Mouse (Mus musculus) layer of hippocampus, adult 11-12 months (tissue): ENCODE results near the gene Bsx.

ENCODE experiments used
- DNase-seq: peaks from one replicate; pipeline ENCODE4 v3.0.0; 2022; ENCODE audit warnings: low spot score

Bsx gene

DNA sequence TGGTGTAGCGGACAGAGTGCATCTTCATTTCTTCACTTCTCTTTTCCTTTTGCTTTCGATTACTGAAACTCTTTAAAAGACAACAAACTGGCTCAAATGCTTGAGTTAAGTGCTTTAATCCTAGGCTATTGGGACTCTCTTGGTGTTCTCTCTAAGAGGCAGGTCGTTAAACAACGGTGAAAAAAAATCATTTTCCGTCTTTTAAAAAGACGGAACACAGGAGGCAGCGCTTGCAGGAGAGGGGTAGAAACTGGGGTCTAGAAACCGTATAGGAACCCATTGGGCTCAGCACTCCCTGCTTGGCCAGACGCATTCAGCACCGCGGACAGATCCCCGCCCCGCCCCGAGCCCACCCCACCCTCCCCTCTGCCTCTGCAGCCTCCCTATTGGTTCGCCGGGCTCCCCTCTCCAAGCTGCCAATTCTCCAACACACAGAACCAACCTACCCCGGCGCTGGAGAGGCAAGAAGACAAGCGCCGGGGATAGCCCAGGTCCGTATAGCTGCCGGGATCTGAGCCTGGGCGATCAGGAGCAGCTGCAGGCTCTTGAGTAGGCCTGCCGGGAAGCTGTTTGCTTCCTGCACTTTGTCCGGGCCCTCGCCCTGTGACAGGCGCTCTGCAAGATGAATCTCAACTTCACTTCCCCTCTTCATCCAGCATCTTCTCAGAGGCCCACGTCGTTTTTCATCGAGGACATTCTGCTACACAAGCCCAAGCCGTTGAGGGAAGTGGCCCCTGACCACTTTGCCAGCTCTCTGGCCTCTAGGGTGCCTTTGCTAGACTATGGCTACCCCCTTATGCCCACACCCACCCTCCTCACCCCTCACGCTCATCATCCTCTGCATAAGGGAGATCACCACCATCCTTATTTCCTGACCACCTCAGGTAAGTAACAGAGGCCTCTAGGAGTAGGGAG lies at the start of gene Bsx:
Gene Bsx, plus strand, starts transcription at position 572 of the 915 bp plus-strand sequence.
- no peak for DNase-seq

DNA sequence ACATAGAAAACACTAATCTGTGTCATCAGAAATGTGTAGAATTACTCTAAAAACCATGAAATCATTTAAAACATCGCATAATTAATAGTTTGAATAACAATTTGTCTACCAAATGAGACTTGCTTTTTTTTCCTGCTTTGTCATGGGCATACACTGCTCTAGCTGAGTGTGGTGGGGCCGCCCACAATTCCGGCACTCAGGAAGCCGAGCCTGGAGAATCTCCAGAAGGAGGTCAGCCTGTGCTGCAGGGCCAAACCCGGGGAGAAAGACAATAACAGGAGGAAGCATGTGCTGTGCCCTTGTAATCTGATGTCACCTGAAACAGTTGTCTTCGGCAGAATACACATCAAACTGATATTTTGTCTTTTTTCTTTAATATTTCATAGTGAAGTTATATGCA lies 48.3 kb upstream of the Bsx start:
- DNase-seq: no peak

DNA sequence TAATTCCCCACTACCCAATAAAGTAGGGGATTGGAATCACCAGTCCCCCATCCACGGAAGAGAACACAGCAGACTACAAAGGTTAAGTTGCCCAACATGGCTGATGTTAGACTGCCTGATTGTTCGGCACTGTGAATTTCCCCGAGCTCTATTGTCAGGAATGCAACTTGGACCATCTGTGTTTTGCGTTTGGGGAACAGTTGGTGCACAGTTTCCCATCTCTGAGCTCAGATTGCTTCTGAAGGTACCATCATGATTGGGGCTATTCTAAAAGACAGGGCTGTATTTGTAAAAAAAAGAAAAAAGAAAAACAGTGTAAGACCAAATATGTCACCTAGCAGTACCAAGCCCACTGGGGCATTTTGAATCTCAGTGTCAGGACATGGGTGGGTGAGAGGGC lies 46.6 kb upstream of the Bsx start:
- DNase-seq: no peak

DNA sequence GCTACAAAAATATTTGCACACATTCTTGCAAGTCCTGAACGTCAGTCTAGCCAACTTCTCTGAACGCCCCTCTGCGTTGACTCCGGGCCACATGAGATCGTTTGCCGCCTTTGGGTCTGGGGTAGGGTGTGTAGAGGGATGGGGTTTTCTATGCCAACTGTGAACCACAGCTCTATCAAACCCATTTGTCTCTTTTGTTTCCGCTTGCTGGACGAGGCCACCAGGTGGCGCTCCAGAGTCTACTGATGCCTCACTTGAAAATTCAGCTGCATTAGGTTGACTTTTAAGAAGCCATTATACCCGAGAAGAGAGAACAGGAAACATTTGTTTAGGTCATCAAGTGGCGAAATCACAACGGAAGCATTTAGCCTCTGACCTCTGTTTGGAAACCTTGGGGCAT lies 39.4 kb upstream of the Bsx start:
- peak; percentile 83 for DNase-seq

DNA sequence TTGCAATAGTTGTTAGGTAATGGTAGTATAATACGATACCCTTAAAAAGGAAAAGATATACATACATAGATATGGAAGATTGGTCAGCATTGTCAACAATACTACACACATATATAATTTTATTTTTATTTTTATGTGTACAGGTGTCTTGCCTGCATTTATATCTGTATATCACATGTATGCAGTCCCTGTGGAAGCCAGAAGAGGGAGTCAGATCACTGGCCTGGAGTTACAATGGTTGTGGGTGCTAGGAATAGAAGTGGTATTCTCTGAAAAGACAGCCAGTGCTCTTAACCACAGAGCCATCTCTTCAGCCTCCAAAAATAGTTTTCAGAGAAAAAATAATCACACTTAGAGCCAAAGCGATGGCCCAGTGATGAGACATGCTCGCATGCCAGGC lies 37.2 kb upstream of the Bsx start:
- no peak for DNase-seq

DNA sequence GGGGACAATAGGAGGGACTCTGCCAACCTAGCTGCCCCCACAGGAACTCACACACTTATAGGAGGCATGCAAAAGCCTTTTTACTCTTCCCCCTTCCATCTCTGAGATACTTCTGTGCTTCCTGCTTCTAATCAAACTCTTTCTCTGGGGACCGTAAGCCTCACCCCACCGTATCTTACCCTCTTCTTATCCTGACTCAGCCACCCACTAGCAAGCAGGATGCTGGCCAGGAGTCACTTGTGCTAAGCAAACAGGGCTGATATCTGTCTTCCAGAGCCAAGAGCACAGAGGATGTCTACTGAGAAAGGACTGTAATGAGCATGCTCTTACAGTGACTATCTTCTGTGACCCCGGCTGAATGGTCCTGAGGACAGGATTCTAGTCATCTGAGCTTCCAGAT lies 34.3 kb upstream of the Bsx start:
- no peak for DNase-seq

DNA sequence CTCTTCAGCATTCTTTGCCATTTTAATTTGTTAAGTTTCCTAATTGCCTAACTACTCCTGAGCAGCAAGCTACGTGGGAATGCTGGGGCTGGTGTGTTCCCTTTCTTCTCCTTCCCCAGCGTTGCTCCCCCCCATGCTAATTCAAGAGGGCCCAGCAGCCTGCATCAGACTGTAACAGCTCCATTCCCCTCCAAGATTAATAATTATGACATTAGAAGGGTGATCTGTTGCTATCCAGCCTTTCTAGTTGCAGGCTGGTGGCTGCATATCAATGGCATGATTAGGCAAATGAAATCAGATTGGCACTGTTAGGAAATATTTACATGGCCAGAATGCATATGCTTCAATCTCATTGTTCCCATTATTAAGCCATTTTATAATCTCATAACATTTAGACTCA lies 22.4 kb upstream of the Bsx start:
- DNase-seq: no peak

DNA sequence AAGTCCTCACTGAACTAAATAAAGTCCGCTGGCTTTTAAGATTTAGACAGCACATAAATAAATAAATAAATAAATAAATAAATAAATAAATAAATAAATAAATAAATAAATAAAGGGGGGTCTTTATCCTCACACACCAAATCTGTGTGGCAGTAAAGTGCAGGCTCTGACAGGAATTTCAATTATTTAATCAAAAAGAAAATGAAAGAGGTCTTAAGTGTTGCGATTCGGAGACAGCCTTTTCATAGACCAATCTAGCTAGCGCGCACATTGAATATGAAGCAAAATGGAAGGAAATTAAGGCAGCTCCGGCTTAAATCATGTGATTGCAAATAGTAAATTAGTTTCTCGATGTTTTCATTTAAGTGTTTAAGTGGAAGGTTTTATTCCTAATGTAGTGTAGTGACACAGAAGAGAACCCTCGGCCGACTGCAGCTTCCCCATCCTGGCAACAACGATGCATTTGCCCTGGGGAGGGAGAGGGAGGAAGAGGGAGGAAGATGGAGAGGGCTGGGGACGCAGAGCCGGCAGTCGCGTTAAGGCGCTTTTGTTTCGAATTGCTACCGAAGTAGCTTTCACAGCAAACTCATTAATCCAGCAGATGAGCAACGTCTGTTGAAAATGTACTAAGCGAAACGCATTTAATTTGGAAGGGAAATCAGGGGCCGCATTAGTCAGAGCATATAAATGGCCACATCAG lies 15.3 kb upstream of the Bsx start:
- DNase-seq: no peak

DNA sequence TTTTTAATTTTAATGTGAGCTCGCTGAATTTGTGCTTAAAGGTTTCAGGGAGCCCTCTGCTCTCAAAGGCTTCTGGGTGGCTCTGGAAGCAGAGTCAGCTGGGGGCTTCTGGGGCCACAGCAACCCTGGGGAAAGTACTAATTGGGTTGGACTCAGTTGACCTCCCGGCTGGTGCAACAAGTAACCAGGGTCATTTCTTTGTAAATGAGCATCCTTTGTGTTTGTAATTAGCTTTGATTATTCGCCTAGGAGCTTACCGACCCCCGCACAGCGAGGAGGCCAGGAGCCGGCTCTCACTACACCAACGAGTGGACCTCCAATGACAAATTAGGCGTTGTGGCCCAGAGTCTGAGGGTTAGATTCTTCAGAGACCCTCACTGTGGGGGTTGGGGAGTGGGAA lies 14.7 kb upstream of the Bsx start:
- DNase-seq: no peak

DNA sequence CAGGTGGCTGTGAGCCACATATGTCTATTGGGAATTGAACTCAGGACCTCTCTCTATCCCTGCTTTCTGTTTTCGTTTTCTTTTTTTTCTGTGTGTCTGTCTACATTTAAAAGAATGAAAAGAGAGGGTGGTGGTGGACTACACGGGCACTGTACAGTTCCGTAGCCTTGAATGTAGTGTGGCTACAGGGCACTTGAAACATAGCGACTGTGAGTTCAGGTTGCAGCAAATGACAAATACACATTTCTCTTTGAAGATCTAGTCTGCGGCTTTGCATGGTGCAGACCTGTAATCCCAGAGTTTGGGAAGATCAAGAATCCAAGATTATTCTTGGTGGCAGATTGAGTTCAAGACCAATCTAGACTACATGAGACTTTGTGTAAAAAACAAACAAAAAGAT lies 3.6 kb upstream of the Bsx start:
- no peak for DNase-seq

DNA sequence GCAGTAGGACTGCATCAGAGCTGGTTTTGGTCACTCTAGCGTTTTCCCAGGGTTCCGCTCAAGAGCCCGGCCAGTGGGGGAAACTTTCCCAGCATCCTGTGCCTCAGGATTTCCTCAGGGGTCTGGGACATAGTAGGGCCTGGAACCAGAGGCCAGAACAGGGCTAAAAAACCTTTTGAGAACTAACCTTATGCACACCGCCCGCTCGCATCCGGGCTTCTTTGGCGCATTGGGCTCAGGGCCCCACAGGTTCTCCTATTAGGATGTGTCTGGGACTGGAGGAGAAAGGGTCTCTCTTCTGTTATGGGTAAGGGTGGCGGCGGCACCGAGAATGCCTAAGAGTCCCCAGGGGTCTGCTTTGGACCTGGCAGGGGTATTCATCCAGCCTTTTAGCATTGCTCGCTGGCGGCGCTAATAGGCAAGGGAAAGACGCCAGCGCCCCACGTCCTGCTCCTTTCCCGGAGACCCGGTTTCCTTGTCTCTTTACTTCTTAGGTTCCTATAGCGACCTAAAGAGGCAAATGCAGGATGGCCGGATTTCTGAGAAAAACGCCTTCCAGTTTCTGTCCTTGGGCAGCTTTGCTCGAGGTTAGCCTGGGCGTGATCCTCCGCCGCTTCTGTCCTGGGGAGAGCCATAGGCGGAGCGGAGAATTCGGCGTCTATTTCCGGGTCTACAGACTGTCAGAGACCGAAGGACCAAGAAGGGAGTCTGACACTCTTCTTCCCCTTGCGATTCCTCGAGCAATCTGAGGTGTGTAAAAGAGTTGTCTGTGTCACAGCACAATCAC lies 2.4 kb upstream of the Bsx start:
- no peak for DNase-seq

DNA sequence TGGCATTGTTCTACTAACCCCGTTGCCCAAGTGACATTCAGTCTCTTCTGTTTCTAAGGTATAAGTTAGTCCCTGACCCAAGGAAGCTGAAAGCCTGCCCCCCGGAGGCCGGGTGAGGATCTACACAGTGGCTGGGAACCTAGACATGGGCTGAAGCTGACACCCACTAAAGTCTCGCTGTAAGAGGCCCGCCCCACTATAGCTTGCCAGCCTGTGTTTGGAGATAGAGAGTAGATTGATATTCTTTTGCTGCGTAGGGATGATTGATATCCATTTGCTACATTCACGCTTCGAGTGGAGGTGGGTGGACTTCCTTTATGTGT lies 1.8 kb upstream of the Bsx start:
- peak; percentile 19 for DNase-seq

DNA sequence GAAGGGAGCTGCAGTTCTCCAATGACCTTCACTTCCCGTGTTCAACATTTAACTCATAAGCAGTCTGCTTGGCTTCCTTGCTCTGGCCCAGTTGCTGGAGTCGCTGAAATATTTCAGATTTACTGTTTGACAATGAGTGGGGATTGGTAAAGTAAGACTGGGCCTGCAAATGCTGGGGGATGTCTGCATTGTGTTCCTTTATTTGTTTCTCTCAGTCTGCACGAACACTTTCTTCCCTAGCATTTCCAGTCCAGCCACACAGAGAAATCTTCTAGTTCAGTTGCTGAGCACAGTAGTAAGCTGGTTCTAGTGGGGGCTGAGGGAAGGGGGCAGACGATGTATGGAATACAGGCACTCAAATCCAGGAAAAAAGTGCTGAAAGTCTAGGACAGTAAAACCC lies 1.0 kb downstream of the Bsx start:
- DNase-seq: no peak

DNA sequence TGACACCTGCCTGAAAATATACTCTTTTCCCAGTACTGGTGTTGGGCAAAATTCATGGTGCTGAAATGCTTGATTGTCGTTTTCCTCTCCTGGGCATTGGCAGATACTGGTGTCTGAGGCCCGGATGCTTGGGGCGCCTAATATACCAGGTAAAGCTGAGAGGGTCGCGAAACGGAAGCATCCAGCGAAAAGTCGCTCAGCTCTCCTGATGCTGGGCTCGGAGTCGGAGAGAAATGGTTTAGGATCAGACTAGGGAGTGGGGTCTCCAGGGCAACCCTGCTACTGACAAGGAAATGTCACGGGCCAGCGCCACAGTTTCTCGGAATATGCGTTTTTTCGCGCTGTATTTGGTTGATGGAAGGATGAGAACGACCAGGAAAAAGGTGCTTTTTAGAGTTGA lies 1.5 kb downstream of the Bsx start:
- DNase-seq: no peak

DNA sequence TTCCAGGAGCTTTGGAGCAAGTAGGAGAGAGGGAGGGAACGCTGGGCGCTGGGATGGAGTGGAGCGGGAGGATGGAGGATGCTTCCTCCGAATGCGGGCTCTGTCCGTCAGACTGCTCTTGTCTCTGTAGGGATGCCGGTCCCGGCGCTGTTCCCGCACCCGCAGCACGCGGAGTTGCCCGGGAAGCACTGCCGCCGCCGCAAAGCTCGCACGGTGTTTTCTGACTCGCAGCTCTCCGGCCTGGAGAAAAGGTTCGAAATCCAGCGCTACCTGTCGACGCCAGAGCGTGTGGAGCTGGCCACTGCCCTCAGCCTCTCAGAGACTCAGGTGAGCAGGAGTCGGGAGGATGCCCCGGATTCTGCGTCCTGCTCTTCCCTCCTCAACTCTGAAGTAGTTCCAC lies 2.2 kb downstream of the Bsx start:
- DNase-seq: no peak

DNA sequence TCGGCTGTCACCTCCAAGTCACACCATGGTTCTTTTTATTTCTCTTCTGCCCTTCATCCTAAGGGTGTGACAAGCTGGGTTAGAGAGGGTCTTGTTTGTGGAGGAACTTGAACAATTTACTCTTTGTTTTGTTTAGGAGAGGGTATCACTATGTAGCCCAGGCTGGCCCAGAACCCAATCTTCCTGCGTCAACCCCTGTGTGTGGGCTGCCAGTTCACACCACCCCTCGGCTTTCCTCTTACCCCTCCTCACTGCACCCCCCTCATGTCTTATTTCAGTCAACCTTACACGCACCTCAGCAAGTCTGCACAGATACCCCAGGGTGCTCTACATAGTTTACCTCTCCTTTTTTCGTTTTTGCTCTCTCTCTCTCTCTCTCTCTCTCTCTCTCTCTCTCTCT lies 2.8 kb downstream of the Bsx start:
- no peak for DNase-seq

DNA sequence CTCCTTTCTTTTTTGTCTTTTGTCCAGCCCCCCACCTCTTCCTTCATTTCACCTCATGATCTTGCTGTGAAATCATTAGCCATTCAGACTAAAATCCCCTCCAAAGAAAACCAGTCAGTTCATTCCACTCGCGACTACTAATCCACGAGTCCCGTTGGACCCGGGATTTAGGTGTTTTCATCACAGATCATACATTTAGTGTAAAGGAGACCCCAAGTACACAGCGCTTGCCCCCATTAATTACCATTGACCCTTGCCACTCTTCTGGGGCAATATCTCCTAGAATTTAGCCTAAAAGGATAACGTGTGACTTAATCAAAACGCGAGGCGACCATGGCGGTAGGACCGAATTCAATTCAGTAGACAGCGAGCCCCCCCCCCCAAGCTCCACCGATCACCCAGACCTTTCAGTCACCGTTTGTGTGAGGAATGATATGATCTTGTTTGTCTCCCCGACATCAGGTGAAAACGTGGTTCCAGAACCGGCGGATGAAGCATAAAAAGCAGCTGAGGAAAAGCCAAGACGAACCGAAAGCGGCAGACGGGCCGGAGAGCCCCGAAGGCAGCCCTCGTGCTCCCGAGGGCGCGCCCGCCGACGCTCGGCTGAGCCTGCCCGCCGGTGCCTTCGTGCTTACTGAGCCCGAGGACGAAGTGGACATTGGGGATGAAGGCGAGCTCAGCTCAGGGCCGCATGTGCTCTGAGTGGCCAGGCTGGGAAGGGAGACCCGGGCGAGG lies 3.4 kb downstream of the Bsx start:
- no peak for DNase-seq

DNA sequence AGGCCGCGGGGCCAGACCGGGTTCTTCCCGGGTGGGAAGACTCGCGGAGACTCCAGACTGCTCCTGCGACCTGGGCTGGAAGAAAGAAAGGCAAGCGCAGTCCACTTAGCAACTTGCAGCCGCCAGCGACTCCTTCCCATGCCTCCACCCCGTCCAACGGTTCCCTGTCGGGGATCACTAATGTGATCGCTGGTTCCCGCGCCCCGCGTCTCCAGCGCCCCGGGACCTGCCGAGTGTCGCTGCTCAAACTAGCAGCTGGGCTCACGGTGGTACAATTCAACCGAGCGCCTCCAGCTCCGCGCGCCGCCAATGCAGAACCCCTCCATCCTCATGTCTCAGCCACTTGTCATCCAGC lies 3.9 kb downstream of the Bsx start:
- no peak for DNase-seq

DNA sequence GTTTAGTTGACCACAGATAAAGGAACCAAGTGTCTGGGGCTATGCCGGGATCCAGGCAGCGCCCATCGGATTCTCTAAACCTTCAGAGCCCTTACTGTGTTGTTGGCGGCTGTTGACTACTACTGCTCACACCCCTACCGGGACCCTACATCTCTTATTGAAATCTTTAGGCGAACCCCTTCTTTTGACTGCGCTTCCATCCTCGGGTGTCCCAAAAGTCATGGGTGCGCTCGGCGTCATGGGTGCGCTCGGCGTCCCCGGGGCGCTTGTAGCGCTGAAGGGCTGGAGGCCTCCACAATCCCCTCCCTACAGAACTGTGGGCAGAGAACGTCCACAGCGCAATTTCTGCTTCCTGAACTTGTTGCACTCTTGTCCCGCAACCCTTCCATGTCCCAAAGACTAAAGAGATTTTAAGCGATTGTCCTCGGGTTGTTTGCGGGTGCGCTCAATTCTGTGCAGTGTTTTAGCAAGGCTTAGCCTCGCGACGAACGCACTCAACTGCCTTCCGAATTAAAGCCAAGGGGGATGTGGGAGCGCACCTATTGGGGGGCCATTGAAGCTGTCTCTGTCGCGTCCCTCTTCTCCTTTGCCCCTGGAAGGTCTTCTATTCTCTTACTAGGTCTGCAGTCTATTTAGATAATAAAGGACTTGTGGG lies 4.5 kb downstream of the Bsx start:
- no peak for DNase-seq

DNA sequence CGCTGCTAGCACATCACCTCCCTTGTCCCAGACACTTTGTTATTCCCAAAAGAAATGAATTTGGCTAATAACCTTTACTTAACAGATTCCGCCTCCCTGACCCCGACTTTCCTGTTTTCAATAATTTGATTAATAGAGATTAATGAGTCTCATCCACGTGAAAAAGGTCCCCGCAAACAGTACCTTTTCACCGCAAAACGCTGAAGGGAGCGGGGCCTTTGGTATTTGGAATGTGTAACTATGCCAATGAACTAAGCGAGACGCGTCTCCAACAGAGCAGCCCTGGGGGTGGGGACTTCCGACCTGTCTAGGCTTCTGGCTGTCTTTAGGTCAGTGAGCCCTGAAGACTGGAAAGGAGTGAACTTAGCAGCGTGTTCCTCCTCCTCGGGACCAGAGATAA lies 5.1 kb downstream of the Bsx start:
- no peak for DNase-seq

DNA sequence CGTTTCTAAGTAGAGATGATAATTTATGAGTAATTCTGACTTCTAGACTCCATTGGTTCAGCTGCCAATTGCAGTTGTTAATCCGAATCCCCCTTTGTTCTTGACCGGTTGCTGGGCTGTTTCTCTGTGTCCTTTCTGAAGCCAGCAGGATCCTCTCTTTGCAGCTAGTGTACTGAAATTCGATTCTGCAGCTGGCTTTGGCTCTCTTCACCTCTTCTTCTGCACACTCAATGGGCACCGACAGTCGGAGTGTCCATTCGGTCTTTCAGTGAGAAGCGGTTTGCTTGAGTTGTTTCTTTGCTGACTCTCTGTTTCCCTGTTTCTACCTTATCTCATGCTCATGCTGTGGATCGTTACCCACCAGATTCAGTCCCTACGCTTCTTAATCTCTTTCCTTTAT lies 11.7 kb downstream of the Bsx start:
- no peak for DNase-seq

DNA sequence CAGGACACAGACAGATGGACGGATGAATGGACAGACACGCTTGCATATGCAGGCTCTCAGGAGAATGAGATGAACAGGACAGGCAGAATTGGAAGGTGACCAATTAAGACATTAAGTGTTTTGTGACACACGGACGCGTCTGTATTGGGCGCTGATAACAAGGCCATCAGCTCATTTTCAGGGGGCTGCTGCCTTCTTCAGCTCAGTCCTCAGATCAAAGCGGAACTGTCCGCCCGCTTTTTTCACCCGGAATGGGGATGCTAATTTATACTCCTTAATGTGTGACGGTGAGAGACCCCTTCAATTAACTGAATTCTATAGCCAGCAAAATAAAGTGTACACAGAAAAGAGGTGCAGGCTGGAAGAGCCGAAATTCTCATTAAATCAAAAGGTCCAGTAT lies 15.5 kb downstream of the Bsx start:
- no peak for DNase-seq
